Mouse (Mus musculus): ENCODE measurements around the gene Ppp2ca. TPM values are rescaled to one million over a fixed set of nuclear protein-coding genes. Genes with fewer than 3 reads are reported as not detected.
"Not testable (repeated sequence)": the region's sequence is repeated elsewhere in the genome, so short reads cannot be mapped to it uniquely, and the experiment has no call there.

The Ppp2ca gene
- total RNA-seq, 2 experiments from 2014 or later, result 128 to 136 TPM

DNA sequence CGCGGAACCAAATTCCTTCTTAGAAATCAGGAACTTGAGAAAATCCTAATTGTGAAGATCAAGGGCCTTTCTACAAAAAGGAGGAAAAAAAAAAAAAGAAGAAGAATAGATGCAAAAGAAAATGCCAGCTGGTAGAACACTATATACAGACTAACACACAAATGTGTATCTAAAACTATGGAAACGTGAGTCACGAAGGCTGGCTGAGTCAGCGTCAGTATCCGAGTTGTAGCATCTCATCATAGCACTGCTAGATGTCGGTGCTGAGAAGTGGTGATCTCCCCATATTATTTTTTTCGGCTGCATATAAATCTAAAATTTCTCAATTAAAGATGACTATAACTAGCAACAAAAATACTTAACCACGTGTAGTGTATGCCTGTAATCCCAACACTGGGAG is 7.2 kb upstream of the Ppp2ca start:
- DNase-seq (ENCODE audit: low spot score in 2 of 2), result no peak

- DNase-seq (ENCODE audit: low spot score in 2 of 2), result no peak
These were observed 3.9 kb upstream of the Ppp2ca start for GRCm38 (mm10) chr11:52094568-52094967.

GRCm38 (mm10) chr11:52097016-52097415 is 1.5 kb upstream of the Ppp2ca start:
- no peak for DNase-seq (ENCODE audit: low spot score in 2 of 2)

DNA sequence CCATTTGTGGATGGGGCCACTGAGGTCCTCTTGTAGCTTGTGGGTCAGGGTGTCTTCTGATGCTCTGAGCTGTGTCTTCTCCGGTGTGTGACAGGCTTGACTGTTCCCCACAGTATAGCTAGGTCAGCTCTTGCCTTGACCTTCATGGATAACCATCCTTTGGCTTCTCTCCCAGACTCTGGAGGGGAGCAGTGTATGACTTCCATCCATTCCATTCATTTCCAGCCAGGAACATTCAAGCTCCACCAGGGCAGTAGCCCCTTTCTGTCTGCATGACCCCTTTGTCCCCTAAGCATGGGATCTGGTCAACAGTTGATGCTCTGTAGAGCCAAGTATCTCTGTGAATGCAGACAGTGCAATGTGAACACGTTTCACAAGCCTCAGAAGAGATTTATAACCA is 885 bp upstream of the Ppp2ca start:
- no peak for DNase-seq (ENCODE audit: low spot score in 2 of 2)

DNA sequence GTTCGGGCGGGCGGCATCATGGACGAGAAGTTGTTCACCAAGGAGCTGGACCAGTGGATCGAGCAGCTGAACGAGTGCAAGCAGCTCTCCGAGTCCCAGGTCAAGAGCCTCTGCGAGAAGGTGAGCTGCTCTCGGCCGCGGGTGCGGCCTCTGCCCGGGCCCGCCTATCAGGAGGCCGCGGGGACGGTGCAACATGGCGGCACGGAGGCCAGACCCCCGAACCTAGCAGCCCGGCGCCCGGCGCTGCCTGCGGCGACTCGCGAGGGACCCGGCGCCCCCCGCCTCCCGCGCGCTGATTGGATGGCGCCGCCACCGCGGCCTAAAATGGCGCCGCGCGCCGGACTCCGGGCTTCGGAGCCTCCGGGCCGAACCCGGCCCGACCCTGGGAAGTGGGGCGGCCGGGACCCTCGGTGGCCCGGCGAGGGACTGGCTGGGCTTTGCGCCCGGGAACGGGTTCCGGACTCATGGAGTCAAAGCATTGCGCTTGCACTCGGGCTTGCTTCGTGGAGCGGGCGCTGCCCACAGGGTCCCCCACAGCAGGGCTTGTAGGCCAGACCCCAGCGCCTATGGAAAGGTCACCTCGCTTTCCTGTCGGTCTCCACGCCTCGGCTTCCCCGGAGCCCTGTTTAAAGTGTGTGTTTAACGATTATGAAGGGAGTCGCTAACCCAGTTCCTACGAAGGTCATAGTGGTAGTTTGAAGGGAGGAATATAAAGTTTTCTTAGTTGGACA is 715 bp downstream of the Ppp2ca start:
- peak; percentile 69 to 73 for DNase-seq (ENCODE audit: low spot score in 2 of 2)

DNA sequence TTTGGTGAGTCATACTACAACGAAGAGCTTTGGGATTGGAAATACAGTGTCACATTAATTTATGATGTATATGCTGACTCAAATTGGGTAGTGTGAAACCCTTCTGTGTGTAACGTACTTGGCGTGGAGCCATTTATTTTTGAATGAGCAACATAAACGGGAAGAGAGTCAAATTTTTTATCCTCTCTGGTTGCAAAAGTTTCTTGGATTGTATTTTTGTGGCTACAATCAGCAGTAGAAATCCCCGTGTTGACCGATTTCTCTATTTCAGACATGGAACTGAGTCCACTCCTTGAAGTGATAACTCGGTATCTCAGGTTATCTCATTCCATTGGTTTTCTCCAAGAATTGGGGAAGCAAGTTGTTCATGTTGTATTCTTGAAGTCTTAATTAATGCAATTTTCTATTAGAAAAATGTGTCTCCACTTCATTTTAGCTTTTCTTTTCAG is 1.3 kb downstream of the Ppp2ca start:
- DNase-seq (ENCODE audit: low spot score in 2 of 2), result no peak

GRCm38 (mm10) chr11:52102977-52103376 is 4.5 kb downstream of the Ppp2ca start:
- no peak for DNase-seq (ENCODE audit: low spot score in 2 of 2)

- no peak for DNase-seq (ENCODE audit: low spot score in 2 of 2)
These were observed 7.0 kb downstream of the Ppp2ca start for GRCm38 (mm10) chr11:52105503-52105902.

DNA sequence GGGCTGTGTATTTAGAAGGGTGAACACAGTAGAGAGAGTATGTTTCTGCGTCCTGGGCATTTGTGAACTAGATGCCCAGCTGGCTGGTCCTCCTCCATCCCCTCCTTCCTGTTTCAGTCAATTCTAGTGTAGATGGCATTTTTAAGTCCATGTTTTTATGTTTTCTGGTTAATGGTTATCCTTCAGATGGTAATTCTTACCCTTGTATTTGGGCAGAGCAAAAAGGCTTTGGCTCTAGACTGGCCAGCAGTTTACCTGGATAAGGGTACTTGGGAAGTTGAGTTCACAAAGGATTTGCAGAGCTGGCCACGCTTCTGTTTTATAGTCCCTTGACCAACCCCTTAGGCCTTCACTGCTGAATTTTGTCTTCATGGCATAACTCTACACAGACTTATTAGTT is 7.6 kb downstream of the Ppp2ca start:
- no peak for DNase-seq (ENCODE audit: low spot score in 2 of 2)

GRCm38 (mm10) chr11:52106438-52106837 is 8.0 kb downstream of the Ppp2ca start:
- DNase-seq (ENCODE audit: low spot score in 2 of 2), result no peak

DNA sequence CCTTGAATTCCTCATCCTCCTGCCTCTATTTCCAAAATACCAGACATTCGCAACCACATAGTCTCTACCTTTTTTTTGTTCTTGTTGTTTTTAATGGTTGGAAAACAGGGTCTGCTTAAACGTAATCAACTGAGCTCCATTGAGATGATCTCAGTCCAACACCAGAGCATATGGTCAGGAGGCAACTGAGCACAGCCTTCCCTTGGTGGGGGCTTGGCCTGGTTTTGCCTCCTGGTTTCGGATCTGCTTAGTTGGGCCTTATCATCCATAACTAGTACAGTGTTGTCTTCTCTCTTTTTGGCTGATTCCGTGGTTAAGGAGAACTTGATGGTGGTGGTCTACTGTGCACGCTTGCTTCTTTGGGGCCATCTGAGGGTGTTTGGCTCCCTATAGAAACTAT is 10.3 kb downstream of the Ppp2ca start:
- DNase-seq (ENCODE audit: low spot score in 2 of 2), result no peak

GRCm38 (mm10) chr11:52109421-52109820 is 10.9 kb downstream of the Ppp2ca start:
- no peak for DNase-seq (ENCODE audit: low spot score in 2 of 2)

GRCm38 (mm10) chr11:52115479-52115878 is 17.0 kb downstream of the Ppp2ca start:
- DNase-seq (ENCODE audit: low spot score in 2 of 2), result no peak

DNA sequence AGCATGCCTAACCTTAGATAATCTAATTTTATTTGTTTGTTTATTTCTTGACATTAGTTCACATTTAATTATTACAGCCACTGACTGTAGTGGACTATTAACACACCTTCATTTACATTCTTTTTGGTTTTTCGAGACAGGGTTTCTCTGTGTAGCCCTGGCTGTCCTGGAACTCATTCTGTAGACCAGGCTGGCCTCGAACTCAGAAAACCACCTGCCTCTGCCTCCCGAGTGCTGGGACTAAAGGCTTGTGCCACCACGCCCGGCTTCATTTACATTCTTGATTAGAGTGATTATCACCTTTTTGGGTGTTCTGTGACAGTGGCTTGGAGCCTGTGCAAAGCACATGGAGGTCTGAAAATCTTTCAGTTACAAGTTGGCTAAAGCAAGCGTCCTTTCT is 17.6 kb downstream of the Ppp2ca start:
- not testable (repeated sequence) for DNase-seq (ENCODE audit: low spot score in 2 of 2)

- no peak for DNase-seq (ENCODE audit: low spot score in 2 of 2)
These were observed 18.7 kb downstream of the Ppp2ca start for GRCm38 (mm10) chr11:52117156-52117555.

DNA sequence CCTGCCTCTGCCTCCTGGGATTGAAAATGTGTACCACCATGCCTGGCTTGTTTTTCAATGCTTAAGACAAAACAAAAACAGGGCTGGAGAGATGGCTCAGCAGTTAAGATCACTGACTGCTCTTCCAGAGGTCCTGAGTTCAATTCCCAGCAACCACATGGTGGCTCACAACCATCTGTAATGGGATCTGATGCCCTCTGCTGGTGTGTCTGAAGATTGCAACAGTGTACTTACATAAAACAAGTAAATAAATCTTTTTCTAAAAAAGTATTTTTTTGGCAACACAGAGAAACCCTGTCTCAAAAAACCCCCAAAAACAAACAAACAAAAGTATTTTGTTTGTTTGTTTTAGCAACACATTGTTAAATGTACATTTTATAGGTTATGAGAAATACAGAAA is 21.9 kb downstream of the Ppp2ca start:
- not testable (repeated sequence) for DNase-seq (ENCODE audit: low spot score in 2 of 2)

GRCm38 (mm10) chr11:52122045-52122444 is 23.6 kb downstream of the Ppp2ca start:
- no peak for DNase-seq (ENCODE audit: low spot score in 2 of 2)

DNA sequence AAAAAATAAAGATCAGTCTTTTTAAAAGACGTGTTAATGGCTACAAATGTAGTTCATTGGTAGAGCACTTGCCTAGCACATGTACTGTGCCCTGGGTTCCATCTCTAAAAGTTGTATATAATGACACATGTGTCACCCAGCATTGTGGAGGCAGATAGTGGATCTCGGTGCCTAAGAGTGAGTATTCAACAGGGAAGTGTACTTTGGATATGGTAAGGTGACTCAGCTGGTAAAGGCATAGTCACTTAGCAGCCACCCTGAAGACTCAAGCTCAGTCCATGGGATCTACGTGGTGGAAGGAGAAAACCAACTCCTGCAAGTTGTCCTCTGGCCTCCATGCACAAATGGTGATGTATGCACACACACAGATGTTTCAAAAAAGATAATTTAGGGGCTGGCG is 26.0 kb downstream of the Ppp2ca start:
- no peak for DNase-seq (ENCODE audit: low spot score in 2 of 2)

DNA sequence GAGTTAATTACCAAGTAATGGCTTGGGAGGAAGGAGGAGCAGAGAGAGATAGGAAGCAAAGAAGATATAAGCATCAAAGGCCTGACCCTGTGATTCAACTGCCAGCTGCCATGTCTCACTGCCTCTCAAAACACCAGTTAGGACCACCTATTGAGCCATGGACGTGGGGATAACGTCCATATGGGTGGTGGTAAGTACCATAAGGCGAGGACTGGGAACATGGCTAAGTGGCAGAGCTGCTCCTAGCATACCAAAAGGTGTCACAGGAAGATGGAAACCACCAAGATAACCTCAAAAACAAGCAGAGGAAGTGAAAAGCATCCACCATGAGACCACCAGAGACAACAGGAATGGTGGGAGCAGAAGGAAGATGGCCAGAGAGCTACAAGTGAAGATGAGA is 28.7 kb downstream of the Ppp2ca start:
- no peak for DNase-seq (ENCODE audit: low spot score in 2 of 2)

GRCm38 (mm10) chr11:52127760-52128159 is 29.3 kb downstream of the Ppp2ca start:
- DNase-seq (ENCODE audit: low spot score in 2 of 2), result no peak

GRCm38 (mm10) chr11:52128316-52129061 is 30.0 kb downstream of the Ppp2ca start:
- peak in 1 of 2 experiments; percentile 42 for DNase-seq (ENCODE audit: low spot score in 2 of 2)

- no peak for DNase-seq (ENCODE audit: low spot score in 2 of 2)
These were observed 30.7 kb downstream of the Ppp2ca start for GRCm38 (mm10) chr11:52129171-52129570.
